Mouse (Mus musculus): ENCODE results near the gene Tbx2.

Gene Tbx2

DNA sequence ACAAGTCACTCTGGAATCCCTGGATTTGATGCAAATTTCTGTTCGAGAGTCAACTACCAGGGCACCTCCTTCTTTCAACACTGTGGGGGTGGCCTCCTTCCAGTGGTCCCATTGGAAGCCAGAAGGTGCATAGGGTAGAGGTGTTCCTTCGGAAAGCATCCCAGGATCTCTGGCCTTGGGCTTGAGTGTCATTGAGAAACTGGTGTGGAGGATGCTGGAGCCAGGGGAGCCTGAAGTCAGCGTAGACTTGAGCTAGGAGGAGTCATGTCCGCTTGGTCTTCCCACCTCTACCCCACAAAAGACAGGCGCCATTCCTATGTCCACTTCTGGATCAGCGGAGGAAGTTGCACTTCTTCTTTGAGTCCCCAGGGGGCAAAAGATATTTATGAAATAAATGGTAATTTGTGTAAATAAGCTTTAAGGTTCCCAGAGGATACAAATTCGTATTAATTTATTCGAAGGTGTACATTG, 8.9 kb downstream of the Tbx2 start:
- peak; percentile 38 for DNase-seq

DNA sequence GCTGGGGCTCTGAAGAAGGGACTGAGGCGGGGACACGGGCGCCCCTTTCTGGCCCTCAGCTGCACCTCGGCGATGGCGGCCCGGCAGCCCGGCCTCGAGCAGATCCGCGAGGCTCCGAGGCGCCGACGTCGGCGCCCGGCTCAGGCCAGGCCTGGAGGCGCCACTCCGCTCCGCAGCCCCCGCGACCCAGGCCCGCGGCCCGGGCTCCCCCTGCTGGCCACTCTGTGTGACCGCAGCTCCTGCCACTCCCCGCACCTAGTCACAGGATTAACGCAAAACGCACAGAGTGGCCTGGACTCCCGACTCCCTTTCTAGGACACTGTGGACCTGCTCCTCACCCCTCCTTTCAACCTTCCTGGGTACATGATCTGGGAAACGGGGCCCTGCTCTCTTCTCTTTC, 9.6 kb downstream of the Tbx2 start:
- DNase-seq, result peak; percentile 60

DNA sequence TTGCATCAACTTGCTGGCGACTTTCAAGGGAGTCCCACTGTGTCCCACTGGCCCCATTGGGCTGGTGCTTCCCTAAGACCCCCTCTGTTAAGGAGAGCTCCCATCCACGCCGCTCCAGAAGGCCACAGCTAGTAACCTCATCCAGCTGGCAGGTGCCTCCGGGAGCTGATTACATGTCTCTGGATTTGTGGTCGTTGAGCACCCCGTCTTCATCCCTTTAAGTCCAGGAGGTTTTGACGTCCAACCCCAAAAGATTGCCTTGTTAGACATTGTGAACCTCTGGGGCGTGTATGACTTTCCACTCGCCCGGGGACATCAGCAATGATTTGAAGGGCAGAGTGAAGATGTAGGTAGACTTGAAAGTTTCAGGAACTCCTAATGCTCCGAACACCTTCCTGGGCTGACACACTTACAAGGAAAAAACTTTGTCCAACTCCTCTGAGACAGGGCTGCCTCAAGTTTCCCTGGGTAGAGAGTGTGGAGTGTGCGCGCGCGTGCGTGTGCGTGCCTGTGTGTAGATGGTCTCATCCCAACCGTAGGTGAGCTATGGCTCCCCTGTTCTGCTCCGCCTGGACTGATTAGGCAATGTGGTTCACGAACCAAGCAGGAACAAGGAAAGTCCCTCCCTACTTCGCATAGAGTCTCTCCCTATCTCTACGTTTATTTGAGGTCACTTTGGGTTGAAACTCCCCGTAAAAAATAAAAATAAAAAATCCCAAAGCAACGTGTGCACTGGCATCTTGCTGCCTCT, 10.4 kb downstream of the Tbx2 start:
- peak; percentile 39 for DNase-seq

DNA sequence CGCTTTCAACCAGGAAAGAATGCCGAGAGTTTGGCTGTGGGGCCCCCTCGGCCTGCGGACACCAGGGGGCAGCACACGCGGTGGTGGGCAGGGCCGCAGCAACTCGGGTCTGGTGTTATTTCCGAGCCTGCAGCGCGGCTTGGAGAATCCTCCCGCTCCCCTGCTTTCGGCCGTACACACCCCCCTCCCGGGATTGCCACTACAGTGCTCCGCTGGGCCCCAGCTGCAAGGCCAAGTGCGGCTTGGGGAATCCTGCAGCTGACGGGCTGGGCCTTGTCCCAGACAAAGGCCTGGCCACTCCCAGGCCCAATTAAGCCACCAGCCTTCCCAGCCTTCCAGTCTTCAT, 11.0 kb downstream of the Tbx2 start:
- peak; percentile 80 for DNase-seq

DNA sequence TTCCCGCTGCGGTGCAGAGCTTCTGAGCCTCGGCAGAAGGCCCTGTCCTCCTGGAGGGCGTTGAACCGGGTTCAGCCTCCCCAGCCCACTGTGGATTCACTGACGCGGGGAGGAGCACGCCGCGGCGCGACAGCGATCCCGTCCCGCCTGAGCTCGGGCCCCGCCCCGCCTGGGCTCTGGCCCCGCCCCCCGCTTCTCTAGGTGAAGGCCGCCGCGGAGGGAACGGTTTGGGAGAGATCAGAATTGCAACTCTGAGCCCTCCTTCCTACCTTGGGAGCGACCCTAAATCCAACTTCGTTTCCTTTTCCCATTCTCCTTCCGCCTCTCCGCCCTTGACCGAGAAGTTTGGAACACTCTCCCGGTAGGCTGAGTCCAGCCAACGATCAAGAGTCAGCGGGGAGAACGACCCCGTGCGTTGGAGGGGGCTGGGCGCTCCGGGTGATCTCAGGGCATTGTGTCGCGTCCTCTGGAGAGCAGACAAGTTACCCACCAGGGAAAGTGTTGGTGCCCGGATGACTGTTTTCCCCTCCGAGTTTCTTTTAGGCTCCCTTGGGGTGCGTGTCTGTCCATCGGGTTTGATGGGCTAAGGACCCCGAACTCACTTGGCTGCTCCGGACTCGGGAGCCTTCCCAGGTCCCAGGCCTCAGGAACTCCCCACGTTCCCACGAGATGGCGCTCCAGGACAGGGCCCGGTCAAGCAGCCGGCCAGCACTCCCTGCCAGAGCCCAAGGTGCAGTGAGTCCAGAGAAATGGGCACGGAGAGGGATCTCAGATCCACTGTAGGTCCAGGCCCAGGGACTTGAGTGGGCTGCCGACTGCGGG, 12.0 kb downstream of the Tbx2 start:
- DNase-seq, result peak; percentile 93

DNA sequence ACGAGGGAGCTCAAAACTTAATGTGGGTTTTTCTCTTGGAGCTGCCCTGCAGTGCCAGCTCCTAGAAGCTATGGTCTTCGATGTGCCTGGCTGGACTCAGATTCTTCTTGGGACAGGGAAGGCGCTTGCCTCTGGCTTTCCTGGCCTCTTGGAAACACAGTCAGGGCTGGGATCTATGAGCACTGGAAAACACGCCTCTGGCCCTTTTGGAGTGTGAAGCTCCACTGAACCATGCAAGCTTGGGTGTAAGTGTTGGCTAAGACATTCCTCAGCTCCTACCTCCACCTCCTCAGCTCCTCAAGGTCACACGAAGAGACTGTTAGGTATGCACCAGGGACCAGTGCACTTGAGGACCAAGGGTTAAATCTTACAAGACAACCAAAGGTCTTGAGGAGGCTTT, 12.6 kb downstream of the Tbx2 start:
- DNase-seq, result peak; percentile 84

DNA sequence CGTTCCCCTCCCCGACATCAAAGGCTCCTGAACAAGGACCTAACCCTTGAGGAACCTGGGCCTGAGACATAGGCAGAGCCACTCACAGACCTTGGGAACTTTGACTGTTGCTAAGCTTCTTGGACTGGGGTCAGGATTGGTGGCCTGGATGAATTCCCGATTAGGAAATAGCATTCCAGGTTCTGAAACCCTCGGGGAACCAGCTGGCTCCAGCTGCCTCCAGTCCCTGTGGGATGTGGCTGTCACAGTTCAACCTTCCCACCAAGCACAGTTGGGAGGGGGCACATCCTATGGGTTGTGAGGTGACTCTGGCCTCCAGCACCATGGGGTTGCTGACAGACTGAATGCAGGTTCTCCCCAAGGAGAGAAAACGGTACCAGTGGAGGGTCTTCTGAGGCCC, 13.6 kb downstream of the Tbx2 start:
- DNase-seq, result peak; percentile 70

DNA sequence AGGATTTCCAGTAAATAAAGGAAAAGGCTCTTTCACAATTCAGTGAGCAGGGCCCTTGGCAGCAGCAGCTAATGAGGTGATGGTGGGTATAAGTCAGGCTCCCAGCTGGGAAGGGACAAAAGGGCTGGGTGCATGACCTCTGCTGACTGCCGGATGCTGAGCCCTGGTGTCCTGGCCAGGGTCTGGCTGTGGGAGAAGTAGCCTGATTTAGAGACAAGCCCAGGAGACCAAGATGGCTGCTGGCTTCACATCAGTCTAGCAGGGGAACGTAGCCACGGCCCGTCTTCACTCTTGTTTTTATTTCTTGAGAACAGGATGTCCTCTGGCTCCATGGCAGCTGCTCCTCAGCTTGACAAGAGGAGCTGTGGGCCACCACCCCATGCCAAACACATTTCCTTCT, 14.2 kb downstream of the Tbx2 start:
- DNase-seq, result peak; percentile 60

DNA sequence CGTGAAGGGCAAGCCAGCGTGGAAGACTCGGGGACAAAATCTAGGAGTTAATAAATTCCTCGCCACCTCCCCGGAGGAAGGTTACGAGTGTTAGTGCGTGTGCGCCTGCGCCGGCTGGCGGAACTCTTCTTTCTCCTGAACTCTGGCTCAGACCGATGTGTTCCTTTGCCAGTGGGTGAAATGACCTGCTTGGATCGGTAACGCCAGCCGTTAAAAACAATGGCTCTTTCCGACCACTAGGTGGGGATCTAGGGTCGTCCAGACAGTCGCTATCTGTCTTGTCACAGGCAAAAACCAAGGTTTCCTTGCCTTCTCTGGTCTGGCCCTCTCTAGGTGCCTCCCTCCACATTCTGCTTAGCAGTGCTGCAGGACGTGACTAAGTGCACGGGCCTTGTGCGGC, 16.7 kb downstream of the Tbx2 start:
- peak; percentile 87 for DNase-seq

DNA sequence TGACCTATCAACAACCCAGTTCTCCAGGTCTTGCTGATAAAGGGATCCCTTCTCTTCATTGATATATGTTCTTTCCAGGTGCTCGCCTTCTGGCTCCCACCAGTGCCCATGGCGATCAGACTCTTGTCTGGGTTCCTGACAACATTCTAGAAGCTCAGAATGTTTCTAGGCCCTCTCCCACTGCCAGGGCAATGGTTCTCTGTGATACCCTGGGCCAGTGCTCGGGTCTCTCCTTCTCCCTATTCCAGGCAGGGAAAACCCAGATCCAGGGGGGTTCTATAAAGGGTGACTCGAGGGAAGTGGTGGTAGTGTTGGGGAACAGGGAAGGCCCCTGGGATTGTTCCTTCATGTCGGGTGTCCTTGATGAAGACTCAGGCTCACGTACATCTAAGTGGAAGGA, 17.9 kb downstream of the Tbx2 start, which contains the start of gene Gm11444:
Gm11444 (minus strand) TSS at position 101 of the 400 bp plus-strand sequence.
- DNase-seq, result no peak

DNA sequence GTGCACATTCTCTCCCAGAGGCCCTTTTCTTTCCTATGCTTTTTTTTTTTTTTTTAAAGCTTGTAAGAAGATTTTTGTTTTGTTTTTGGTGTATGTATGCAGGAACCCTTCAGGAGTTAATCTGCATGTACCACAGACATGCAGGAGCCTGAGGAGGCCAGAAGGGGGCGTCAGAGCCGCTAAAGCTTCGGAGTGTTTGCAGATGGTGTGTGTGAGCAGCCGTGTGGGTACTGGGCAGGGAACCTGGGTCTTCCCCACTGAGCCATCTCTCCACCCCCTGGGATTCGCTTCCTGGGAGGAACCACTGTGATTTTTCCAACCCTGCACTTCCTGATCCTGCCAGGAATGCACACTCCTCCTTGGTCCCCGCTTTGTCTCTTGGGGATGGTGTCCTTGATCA, 18.4 kb downstream of the Tbx2 start:
- DNase-seq, result no peak

DNA sequence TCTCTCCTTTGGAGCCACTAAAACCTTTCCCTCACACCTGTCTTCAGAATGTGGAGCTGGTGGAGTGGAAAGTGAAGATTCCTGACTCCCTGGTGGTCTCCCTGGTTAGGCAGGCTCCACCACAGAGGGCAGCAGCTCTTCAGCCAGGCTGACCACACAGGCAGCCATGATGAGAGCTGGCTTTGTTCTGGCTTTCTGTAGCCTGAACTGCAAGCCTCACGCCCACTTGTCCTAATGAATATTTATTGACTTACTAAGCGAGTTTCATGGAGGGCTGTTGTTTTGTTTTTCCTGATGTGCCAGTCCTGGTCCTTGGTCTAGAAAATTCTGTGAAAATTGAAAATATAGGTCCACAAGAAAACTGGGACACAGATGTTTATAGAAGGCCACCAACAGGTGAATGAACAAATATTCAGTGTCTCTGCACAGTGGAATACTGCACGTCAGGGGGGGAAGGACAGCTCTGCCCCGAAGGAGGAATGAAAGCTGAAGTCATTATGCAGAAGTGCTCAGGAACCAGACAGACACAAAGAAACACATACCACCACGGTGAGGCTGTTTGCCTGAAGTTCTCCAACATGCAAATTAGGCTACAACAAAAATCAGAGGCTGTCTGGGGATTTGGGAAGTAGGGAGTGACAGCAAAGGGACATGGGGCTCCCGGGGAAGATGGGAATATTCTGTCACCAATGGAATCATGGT, 25.8 kb downstream of the Tbx2 start:
- no peak for DNase-seq

DNA sequence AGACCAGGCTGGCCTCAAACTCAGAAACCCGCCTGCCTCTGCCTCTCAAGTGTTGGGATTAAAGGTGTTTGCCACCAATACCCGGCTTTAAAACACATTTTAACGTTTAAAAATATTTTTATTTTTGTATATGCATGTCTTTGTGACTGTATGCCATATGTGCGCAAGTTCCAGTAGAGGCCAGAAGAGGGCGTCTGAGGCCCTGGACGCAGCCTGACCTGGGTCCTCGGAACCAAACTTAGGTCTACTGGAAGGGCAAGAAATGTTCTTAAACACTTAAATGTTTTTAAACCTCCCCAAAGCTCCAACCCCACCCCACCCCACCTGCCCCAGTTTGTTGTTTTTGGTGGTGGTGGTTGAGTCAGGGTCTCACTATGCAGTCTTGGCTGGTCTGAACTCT, 32.0 kb downstream of the Tbx2 start:
- no peak for DNase-seq

DNA sequence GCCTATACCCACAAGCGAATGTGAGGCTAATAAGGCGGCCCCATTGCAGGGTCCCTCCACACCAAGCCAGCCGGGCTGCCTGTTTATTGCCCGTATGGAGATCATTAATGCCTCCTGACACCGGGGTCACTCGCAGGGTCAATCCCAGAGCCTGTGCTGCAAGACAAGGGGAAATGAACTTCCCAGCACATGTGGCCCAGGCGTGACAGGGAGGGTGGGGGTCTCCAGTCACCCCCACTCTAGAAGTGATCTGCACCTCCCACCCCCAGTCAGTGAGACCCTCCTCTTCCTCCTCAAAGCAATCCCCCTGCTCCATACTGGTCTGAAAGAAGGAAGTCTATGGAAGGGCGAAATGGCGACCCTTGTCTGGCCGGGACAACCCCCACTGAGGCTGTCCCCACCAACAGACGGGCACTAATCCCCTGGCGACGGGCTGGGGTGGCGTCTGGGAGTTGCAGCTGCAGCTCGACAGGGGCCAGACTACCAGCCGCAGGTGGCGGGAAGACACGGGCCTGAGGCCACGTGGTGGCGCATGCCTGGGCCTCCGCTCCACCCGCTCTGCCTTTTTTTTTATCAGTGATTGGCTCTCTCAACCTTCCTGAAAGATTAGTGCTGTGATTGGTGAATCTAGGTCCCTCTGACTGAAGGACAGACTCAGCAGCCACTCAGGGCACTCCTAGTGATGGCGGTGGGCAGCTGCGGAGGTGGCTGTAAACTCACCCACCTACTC, 43.9 kb downstream of the Tbx2 start:
- DNase-seq, result no peak

DNA sequence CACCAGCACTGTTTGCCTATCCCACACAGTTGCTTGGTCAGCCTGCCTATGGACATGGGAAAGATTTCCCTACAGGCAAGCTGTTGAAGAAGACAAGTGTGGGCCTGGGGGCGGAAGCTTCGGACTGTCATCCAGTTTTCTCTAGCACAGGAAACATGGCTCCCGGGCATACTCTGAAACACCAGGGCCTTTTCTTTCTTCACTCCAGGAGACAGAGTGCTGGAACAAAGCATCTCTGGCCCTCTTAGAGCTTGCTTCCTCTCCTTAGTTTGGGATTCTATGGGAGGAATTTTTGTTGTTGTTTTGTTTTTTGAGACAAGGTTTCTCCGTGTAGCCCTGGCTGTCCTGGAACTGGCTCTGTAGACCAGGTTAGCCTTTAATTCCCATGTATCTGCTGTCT, 52.1 kb downstream of the Tbx2 start:
- no peak for DNase-seq

DNA sequence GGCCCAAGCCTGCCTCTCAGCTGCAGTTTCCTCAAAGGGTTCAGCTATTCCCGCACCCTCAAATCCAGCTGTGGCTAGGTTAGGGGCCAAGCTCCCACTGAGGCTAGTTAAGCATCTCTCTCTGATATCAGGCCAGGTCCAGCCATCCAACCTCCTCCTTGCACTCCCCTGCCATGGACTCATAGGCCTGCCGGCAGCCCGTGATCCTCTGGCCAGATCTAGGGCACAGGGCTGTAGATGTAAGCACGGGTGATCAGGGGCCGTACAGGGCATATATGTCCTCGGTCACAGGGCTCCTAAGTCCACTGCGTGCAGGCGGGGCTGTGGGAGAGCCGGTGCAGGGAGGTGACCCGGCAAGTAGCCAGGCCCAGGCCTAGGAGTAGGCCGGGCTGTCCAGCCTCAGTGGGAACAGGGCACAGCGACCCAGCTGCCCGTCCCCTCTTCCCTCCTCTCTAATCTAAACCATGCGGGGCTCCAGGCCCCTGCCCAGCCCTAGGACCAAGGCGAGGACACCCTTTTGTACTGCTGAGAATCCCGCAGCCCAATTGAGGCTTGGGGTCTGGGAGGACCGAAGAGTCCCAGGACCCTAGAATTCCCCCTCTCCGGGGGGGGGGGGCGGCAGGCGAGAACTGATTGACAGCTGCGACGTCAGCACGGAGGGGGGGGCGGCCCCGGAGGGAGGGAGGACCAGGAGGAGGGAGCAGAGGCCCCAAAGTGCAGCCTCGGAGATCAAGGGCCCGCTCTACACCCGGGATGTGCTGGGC, 53.5 kb downstream of the Tbx2 start, which contains the start of gene Tbx4:
Tbx4 (plus strand) TSS at position 758 of the 764 bp plus-strand sequence.
- no peak for DNase-seq

DNA sequence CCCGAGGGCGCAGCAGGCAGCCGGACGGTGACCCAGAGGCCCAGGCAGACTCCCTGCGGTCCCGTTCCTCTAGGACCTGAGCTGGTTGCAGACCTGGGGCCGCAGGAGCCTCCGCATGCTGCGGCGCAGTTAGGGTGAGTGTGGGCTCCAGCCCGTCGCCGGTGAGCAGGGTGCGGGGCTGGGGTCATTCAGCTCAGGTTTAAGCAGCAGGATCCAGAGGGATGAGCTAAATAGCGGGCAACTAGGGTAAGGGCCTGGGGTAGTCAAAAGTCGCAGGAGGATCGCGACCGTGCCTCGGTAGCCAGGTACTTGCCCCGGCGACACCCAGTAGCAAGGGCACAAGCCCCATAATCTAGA, 54.1 kb downstream of the Tbx2 start:
- DNase-seq, result no peak

DNA sequence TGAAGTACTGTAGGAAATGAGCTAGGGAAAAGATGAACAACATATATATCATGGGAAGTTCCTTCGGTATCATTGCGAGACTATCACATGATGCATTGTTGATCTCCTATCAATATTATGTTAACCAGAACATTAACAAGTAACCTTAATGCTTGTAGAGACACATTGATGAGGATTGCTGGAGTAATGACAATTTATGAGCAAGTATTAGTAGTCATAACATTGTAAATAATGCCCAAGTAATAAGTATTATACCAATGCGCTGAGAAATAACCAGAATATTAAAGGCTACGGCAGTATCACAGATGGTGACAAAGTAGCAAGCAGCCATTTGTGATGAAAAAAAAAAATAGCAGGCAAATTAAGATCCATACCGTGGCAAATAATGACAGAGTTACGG, 54.9 kb downstream of the Tbx2 start:
- DNase-seq, result no peak

DNA sequence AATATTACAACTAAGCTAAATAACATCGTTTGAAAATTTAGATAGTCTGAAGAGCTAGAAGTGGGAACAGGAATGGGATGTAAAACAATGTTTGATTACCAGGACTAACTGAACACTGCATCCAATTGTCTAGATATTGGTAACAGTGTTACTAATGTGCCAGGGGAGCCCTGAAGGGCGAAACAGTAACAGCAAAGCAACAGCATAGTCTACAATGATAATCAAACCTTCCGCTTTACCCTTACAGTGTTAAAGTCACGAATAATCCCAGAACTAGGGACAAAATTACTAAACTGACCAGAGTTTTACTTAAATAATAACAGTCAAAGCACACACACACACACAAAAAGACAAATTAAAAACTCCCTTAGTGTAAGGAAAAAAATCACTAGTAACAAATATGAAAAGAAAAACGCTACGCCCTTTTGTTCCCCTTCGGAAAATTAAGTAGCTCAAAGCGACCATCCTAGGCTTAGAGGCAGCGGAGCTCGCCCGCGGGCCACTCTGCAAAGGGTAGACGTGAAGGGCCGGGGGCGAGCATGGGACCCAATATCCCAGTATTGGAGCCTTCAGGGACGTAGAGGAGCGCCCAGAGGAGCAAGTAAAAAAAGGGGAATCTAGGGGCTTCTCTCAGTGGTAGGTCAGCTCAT, 55.6 kb downstream of the Tbx2 start:
- DNase-seq, result no peak

DNA sequence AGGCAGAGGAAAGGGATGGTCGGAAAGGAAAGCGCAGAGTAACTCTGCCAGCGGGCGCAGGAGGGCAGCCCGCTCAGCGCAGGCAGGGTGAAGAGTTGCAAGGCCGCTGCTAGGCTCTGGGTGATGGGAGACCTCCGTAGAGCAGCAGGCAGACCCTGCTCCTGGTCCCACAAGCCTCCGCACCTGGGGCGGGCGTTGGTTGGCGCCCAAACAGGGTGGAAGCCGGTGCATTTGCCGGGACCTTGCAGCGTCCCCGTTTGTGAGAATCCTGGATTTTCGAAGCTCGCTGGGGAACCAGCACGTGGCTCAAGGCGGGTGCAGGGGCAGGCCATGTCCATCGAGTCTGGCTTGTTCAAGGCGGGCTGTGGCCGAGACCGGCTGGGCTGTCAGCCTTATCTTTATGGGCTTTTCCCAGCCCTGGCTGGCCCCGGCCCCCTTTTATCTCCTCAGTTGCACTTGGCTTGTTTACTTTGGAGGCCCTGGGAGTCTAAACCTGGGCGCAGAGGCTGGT, 56.2 kb downstream of the Tbx2 start:
- DNase-seq, result no peak

DNA sequence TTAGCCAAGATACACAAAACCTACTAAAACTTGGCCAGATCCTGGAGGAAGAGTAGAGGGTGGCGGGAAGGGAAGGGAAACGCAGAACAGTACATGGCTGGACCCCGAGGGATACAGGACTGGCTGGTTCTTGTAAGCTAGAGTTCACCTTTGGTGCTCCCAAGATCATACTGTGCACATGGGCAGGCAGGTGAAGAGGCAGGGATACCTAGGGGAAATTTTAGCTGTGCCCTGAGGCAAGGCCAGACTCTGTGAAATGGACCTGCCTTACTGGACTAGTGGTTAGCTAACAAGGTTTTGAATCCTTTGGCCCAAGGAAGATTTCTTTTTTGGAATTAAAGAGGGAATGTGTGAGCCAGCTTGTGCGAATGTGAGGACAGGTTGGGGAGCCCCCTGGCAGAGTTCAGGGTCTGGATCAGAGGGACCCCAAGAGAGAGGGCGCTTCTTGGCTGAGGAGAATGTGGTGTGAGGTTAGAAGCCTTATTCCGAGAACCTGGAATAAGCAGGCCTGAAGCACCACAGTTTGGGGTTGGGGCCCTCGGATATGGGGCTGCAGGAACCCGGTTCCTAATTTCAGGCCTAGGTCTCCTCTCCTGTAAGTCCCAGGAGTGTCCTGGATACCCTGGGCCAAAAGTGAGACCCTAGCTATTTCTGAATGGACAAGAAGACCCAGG, 56.8 kb downstream of the Tbx2 start:
- no peak for DNase-seq

Data from kidney, adult 9 months (tissue).